Mouse (Mus musculus): ENCODE measurements at regions not wholly inside any gene's neighbourhood (a gene's known extent, or its start where the extent isn't known, plus 50 kb on each side); places are given as distances from the start of the nearest gene placed in this dataset.
"Not testable (repeated sequence)": the region's sequence is repeated elsewhere in the genome, so short reads cannot be mapped to it uniquely, and the experiment has no call there.

DNA sequence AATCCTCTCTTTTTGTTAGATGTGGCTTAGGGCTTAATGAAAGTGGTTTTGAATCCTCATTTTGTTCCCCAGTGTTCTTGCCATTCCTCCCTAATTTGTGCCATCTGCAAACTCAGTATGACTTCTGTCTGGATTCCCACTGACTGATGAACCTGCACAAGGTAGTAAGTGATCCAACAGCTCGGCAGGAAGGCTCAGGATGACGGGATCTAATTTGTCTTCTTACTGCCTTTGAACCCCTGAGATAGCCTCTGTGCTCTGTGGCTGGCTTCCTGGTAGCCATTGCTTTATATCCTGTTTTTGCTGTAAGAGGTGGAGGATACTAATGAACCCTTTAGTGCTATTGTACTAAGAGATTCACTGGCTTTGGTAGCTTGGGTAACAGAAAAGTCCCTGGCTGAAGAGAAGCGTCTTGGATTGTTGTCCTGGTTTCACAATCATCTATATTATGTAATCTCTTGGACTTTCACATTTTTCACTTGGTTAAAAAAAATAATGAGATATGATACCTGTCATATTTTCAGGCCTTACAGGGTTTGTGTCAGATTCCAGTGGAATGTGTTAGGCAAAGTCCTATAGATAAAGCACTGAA lies 86.2 kb downstream of the Dusp6 start:
- no peak overlapping the region for H3K9ac ChIP-seq
- no peak for ATAC-seq (ENCODE audit: low read depth)
- 33% methylated on average over 3 of the region's 3 CpGs for WGBS (ENCODE audit: insufficient replicate concordance)
- no peak overlapping the region for H3K27ac ChIP-seq
- H3K4me1 ChIP-seq (replicated peaks) = no peaks in the 10 kb centered on the region
- no peaks in the 10 kb centered on the region for H3K9me3 ChIP-seq (replicated peaks)
- H3K4me3 ChIP-seq (replicated peaks) = no peak overlapping the region
- H3K27me3 ChIP-seq = no peaks in the 10 kb centered on the region
- H3K4me2 ChIP-seq = no peak overlapping the region
- no peak for DNase-seq
- H3K36me3 ChIP-seq = no peaks in the 10 kb centered on the region

DNA sequence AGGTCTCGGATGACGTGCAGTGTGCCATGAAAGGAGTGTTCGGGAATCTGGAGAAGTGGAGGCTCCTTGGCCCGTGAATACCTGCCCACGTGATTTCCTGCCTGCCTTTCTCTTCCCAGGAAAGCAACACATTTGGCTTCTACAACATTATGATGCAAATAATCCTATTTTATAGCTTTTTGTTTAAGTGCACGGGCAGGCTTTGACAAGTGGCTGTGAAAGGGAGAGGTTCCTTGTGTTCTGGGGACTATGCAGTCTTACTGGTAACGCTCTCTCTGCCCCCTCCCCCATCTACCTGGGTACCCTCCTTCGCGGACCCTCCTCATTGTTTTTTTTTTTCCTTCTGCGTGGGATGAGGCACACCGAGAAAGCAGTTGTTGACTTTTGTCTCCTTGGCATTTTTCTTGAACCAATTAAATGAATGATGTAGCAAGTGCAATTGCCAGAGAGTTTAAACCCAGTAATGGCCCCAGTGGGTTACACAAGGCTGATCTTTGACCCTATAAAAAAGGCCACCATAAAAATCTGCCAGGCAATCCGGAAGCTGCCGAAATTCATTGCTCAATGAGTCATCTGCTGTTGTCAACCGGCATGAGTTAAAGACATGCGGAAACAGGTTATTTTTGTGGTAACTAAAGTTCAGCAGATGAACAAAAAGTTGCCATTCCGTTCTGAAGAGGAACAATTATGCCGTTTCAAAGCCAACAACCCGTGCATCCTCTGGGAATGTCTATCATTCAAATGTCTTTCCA lies 90.7 kb downstream of the Dusp6 start:
- no peaks in the 10 kb centered on the region for H3K4me1 ChIP-seq (replicated peaks)
- H3K4me3 ChIP-seq (replicated peaks) = no peak overlapping the region
- no peaks in the 10 kb centered on the region for H3K9me3 ChIP-seq (replicated peaks)
- H3K27me3 ChIP-seq = no peaks in the 10 kb centered on the region
- ATAC-seq (ENCODE audit: low read depth) (no peak), DNase-seq (no peak)
- WGBS (ENCODE audit: insufficient replicate concordance) = 59% methylated on average over 18 of the region's 18 CpGs
- H3K36me3 ChIP-seq = no peaks in the 10 kb centered on the region
- no peak overlapping the region for H3K27ac ChIP-seq
- no peak overlapping the region for H3K9ac ChIP-seq
- H3K4me2 ChIP-seq = no peak overlapping the region

DNA sequence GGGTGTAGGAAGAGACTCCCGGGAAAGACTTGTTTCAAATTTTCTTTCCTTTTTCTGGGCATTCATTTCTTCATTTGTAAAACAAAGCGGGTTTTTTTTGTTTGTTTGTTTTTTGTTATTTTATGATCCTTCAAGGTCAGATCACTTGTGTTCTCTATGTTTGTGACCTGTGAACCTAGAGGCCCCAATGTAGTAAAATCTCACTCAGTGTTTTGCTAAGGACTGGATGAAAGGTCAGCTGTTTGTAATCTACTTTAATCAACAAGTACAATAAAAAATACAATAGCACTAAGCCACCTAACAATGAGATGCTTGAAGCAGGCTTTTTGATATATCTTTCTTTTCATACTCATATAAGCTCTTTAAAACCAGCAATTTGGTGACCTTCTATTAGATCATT lies 91.3 kb downstream of the Dusp6 start:
- ATAC-seq (ENCODE audit: low read depth) (no peak), DNase-seq (no peak)
- H3K4me2 ChIP-seq = no peak overlapping the region
- H3K4me3 ChIP-seq (replicated peaks) = no peak overlapping the region
- no peaks in the 10 kb centered on the region for H3K4me1 ChIP-seq (replicated peaks)
- no peaks in the 10 kb centered on the region for H3K9me3 ChIP-seq (replicated peaks)
- H3K27ac ChIP-seq = no peak overlapping the region
- H3K9ac ChIP-seq = no peak overlapping the region
- H3K27me3 ChIP-seq = no peaks in the 10 kb centered on the region
- 71% methylated on average over 2 of the region's 2 CpGs for WGBS (ENCODE audit: insufficient replicate concordance)
- H3K36me3 ChIP-seq = no peaks in the 10 kb centered on the region

DNA sequence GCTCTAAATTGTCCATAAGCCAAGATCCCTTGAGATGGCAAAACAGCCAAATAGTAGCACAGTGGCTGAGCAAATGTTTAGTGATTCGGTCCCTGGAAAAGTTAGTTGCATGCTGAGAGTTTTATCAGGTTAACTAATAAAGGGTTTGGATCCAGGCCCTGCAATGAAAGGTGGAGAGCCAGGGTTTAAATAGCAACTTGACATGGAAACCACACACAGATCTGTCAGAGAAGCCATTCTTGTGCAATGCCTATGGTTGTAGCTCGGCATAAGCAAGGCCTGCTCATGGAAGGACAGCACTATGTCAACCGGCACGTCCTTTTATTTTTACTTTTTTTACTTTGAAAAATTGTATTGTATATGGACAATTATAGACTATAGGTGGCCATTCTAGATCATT lies 92.3 kb downstream of the Dusp6 start:
- no peak overlapping the region for H3K9ac ChIP-seq
- H3K36me3 ChIP-seq = no peaks in the 10 kb centered on the region
- no peak overlapping the region for H3K4me3 ChIP-seq (replicated peaks)
- WGBS (ENCODE audit: insufficient replicate concordance) = 68% methylated on average over 4 of the region's 4 CpGs
- H3K4me2 ChIP-seq = no peak overlapping the region
- H3K27ac ChIP-seq = no peak overlapping the region
- no peaks in the 10 kb centered on the region for H3K9me3 ChIP-seq (replicated peaks)
- ATAC-seq (ENCODE audit: low read depth) (no peak), DNase-seq (no peak)
- H3K27me3 ChIP-seq = no peaks in the 10 kb centered on the region
- no peaks in the 10 kb centered on the region for H3K4me1 ChIP-seq (replicated peaks)

DNA sequence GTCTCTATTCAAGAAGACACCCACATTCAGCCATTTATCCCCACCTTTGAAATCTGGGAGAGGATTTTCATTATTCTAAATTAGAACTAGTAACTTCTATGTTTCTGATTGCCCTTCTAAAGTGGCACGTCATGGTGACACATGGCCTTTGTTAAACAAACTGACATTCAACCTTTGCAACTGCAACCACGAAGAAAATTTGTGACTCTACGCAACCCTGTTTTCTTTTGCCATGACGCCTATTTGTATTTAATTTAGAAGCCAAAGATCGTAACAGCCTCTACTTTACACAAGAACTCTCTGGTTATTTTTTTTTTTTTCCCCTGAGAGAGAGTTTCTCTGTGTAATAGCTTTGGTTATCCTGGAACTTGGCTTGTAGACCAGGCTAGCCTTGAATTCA lies 93.2 kb downstream of the Dusp6 start:
- Histone ChIP-seq H3K27ac (no peak overlapping the region), H3K4me2 (no peak overlapping the region), H3K4me3 (replicated peaks) (no peak overlapping the region), H3K4me1 (replicated peaks) (no peaks in the 10 kb centered on the region), H3K9ac (no peak overlapping the region), H3K27me3 (no peaks in the 10 kb centered on the region), H3K36me3 (no peaks in the 10 kb centered on the region), H3K9me3 (replicated peaks) (no peaks in the 10 kb centered on the region)
- DNase-seq (no peak), ATAC-seq (ENCODE audit: low read depth) (no peak)
- WGBS (ENCODE audit: insufficient replicate concordance) = 64% methylated on average over 5 of the region's 5 CpGs

DNA sequence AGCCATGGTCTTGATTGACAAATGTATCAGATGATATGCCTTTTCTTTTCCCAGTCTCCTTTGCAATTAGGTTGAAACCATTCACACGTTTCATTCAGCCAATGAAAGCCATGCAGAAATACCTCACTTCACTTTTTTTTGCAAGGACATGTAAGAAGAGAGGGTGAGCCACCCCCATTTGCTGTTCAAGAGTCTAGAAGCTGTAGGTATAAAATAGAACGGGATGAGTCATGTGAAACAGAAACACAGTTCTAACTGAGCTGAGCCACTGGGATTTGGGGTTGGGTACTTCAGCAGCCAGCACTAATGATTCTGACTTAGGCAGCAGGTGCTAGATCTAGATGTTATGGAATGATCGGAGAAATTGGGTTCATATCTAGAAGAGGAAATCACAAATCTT lies 93.9 kb downstream of the Dusp6 start:
- Histone ChIP-seq H3K9me3 (replicated peaks) (no peaks in the 10 kb centered on the region), H3K27me3 (no peaks in the 10 kb centered on the region), H3K4me2 (no peak overlapping the region), H3K27ac (no peak overlapping the region), H3K36me3 (no peaks in the 10 kb centered on the region), H3K9ac (no peak overlapping the region), H3K4me3 (replicated peaks) (no peak overlapping the region), H3K4me1 (replicated peaks) (no peaks in the 10 kb centered on the region)
- DNase-seq (no peak), ATAC-seq (ENCODE audit: low read depth) (no peak)
- WGBS (ENCODE audit: insufficient replicate concordance) = 55% methylated on average over 3 of the region's 3 CpGs

DNA sequence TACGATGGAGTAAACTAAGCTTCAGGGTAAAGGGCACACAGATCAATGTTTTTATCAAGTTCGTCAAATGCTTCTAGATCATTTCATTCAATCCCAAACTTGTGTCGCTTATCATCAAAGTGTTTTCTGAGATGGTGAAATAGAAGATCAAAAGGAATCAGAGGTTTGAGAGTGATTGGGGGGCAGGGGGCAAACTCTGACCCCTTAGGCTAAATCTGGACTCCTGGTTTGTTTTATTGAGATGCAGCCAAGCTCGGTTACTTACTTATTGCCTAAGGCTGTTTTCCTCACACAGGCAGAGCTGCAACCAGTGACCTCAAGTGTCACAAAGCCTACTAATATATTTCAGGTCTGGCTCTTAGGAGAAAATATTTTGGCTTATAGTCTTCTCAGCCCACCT lies 94.3 kb downstream of the Dusp6 start:
- Histone ChIP-seq H3K9me3 (replicated peaks) (no peaks in the 10 kb centered on the region), H3K9ac (no peak overlapping the region), H3K36me3 (no peaks in the 10 kb centered on the region), H3K4me1 (replicated peaks) (no peaks in the 10 kb centered on the region), H3K27ac (no peak overlapping the region), H3K4me3 (replicated peaks) (no peak overlapping the region), H3K4me2 (no peak overlapping the region), H3K27me3 (no peaks in the 10 kb centered on the region)
- DNase-seq (no peak), ATAC-seq (ENCODE audit: low read depth) (no peak)
- WGBS (ENCODE audit: insufficient replicate concordance) = 69% methylated on average over 4 of the region's 4 CpGs

DNA sequence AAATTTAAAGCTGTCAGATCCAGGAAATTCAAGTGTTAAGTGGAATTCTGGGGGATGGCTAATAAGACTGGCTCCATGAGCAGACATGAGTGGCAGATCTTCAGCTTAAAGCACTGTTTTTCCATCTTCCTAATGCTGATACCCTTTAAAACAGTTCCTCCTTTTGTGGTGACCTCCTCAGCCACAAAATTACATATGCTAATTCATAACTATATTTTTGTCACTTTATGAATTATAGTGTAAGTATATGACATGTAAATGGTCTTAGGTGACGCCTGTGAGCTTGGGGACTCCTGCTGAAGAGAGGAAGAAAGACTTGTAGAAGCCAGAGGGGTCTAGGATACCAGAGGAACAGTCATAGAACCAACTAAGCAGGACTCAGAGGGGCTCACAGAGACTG lies 95.2 kb downstream of the Dusp6 start:
- ATAC-seq (ENCODE audit: low read depth) (no peak), DNase-seq (no peak)
- H3K9ac ChIP-seq = no peak overlapping the region
- no peak overlapping the region for H3K27ac ChIP-seq
- WGBS (ENCODE audit: insufficient replicate concordance) = 62% methylated on average over 1 of the region's 1 CpGs
- H3K4me2 ChIP-seq = no peak overlapping the region
- no peaks in the 10 kb centered on the region for H3K9me3 ChIP-seq (replicated peaks)
- H3K27me3 ChIP-seq = no peaks in the 10 kb centered on the region
- H3K36me3 ChIP-seq = no peaks in the 10 kb centered on the region
- no peak overlapping the region for H3K4me3 ChIP-seq (replicated peaks)
- no peaks in the 10 kb centered on the region for H3K4me1 ChIP-seq (replicated peaks)

DNA sequence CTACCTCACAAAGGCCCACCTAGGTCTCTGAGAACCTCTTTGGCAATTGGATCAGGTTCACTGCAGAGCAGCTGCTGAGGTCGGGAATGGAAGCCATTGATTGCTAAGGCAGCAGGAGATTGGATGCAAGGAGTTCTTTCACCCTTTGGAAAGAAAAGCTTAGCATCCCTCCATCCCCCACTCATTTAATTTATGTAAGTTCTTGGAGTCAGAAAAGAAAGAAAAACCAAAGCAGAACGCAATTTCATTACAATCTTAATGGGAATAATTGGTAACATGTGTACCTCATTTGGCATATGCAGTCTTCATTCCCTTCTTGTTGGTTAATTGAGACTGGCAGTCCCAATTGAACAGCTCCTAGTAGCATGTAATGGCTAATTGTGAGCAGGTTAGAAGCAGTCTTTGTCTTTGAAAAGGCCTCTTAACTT lies 96.4 kb downstream of the Dusp6 start:
- no peak for DNase-seq
- WGBS (ENCODE audit: insufficient replicate concordance) = 45% methylated on average over 2 of the region's 2 CpGs
- no peak overlapping the region for H3K27ac ChIP-seq

DNA sequence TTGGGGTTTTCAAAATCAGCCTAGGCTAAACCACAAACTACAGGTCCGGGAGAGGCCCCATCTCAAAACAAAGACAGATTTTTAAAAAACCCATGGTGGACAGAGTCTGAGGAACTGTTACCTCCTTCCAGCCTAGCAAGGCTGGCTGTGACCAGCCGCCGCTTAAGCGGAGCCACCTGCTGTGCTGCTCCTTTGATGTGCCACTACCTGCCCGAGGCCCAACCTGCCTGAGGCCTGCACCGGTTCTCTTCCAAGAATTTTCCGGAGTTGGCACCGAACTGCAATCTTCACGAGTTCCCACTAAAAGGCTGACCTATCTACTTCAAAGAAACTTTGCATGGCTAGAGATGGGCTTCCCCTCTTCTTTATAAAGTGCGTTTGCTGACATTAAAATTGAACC lies 97.6 kb downstream of the Dusp6 start:
- not testable (repeated sequence) for H3K4me2 ChIP-seq
- 50% methylated on average over 10 of the region's 10 CpGs for WGBS (ENCODE audit: insufficient replicate concordance)

More for the DNA sequence above, 96.4 kb downstream of the Dusp6 start:
- no peak overlapping the region for H3K4me2 ChIP-seq
- H3K4me3 ChIP-seq (replicated peaks) = no peak overlapping the region
- no peak overlapping the region for H3K9ac ChIP-seq
- no peaks in the 10 kb centered on the region for H3K9me3 ChIP-seq (replicated peaks)
- no peak for ATAC-seq (ENCODE audit: low read depth)
- H3K4me1 ChIP-seq (replicated peaks) = no peaks in the 10 kb centered on the region
- H3K27me3 ChIP-seq = no peaks in the 10 kb centered on the region
- no peaks in the 10 kb centered on the region for H3K36me3 ChIP-seq

DNA sequence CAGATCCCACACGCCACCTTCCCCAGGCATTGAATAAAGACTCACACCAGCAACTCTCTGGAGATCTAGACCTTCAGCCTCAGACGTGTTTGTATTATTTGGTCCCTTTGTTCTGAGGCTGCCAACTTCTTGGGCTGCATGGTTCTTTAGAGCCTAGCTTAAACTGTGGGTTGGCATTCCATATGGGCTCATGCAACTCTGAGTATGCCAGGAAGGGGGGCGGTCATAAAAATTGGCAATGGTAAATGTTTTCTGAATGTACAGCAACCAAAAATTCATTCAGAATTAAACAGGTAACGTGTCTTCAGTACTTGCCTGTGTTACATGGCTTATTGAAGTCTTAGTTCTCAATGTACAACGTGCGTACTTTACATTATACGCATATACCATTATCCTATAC lies 103.1 kb downstream of the Dusp6 start:
- no peak overlapping the region for H3K27ac ChIP-seq
- no peak for ATAC-seq (ENCODE audit: low read depth)
- no peaks in the 10 kb centered on the region for H3K4me1 ChIP-seq (replicated peaks)
- WGBS (ENCODE audit: insufficient replicate concordance) = 70% methylated on average over 7 of the region's 7 CpGs
- H3K9me3 ChIP-seq (replicated peaks) = no peaks in the 10 kb centered on the region
- H3K36me3 ChIP-seq = no peaks in the 10 kb centered on the region
- H3K9ac ChIP-seq = no peak overlapping the region
- H3K4me3 ChIP-seq (replicated peaks) = no peak overlapping the region
- no peak for DNase-seq
- H3K4me2 ChIP-seq = no peak overlapping the region
- no peaks in the 10 kb centered on the region for H3K27me3 ChIP-seq

More for the DNA sequence above, 97.6 kb downstream of the Dusp6 start:
- H3K27ac ChIP-seq; DNase-seq; H3K27me3 ChIP-seq; ATAC-seq (ENCODE audit: low read depth); H3K9me3 ChIP-seq (replicated peaks); H3K9ac ChIP-seq; H3K36me3 ChIP-seq; H3K4me1 ChIP-seq (replicated peaks); H3K4me3 ChIP-seq (replicated peaks): not testable (repeated sequence)

DNA sequence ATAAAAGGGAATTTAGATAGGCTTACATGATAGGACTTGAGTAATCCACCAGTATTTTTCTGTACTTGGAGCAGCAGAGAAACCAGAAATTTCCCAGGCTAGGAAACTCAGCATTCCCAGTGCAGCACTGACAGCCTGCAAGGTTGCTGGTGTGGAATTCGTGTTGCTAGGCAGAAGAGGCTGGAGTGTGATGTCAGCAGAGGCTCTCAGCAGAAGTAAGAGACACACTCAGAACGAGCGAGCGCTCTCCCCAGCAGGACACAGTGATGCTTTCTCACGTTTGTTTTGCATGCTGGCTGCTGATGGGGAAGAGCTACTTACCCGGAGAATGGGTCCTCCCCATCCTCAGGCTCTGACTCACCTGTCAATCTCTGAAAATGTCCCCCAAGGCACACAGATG lies 104.7 kb downstream of the Dusp6 start:
- Histone ChIP-seq H3K27me3 (no peaks in the 10 kb centered on the region), H3K27ac (no peak overlapping the region), H3K4me1 (replicated peaks) (no peaks in the 10 kb centered on the region), H3K4me2 (no peak overlapping the region), H3K9me3 (replicated peaks) (no peaks in the 10 kb centered on the region), H3K36me3 (no peaks in the 10 kb centered on the region), H3K4me3 (replicated peaks) (no peak overlapping the region), H3K9ac (no peak overlapping the region)
- ATAC-seq (ENCODE audit: low read depth) = no peak
- DNase-seq = no peak
- WGBS (ENCODE audit: insufficient replicate concordance) = 46% methylated on average over 6 of the region's 6 CpGs

Measured in liver, embryonic 13.5 days (tissue).